Mouse (Mus musculus) ES-Bruce4 (cell line): ENCODE results near the gene Sox6. TPM values are rescaled to one million over a fixed set of nuclear protein-coding genes. Genes with fewer than 3 reads are reported as not detected.

Experiments
- H3K27ac ChIP-seq: 2 replicates; pipeline ENCODE4 v1.5.1; 2012; ENCODE audit warnings: low read length, inconsistent platforms; ENCODE audit not compliant: insufficient read depth
- H3K27me3 ChIP-seq: 2 replicates; pipeline ENCODE4 v1.6.1; 2012; ENCODE audit warnings: mild to moderate bottlenecking, low read length, inconsistent platforms; ENCODE audit not compliant: control insufficient read depth, poor library complexity, insufficient read depth, severe bottlenecking
- H3K36me3 ChIP-seq: 2 replicates; pipeline ENCODE4 v1.6.1; 2012; ENCODE audit warnings: inconsistent platforms, mild to moderate bottlenecking, low read length, moderate library complexity; ENCODE audit not compliant: control insufficient read depth, poor library complexity, insufficient read depth, severe bottlenecking
- H3K4me1 ChIP-seq: one replicate; pipeline ENCODE4 v1.8.1; 2011; ENCODE audit warnings: low read length; ENCODE audit not compliant: control insufficient read depth, insufficient read depth
- H3K4me3 ChIP-seq: 2 replicates; pipeline ENCODE4 v1.5.1; 2011; ENCODE audit warnings: low read depth, mild to moderate bottlenecking, low read length
- H3K9ac ChIP-seq: 2 replicates; pipeline ENCODE4 v1.6.1; 2012; ENCODE audit warnings: low read depth, mild to moderate bottlenecking, inconsistent platforms; ENCODE audit not compliant: poor library complexity, severe bottlenecking
- H3K9me3 ChIP-seq: replicated peaks from 2 replicates; pipeline ENCODE4 v1.6.1; 2012; ENCODE audit warnings: mild to moderate bottlenecking, low read length, inconsistent platforms; ENCODE audit not compliant: control insufficient read depth, poor library complexity, insufficient read depth, severe bottlenecking
- CTCF ChIP-seq: IDR thresholded peaks from one replicate; pipeline ENCODE4 v1.8.1; 2011; ENCODE audit warnings: low read depth, low read length
- EP300 ChIP-seq: IDR thresholded peaks from 2 replicates; pipeline ENCODE4 v1.6.1; 2011; ENCODE audit warnings: low read depth, low read length; ENCODE audit not compliant: insufficient read depth
- POLR2A ChIP-seq: IDR thresholded peaks from one replicate; pipeline ENCODE4 v1.8.1; 2011; ENCODE audit warnings: low read length; ENCODE audit not compliant: insufficient read depth
- polyA plus RNA-seq: library from polyadenylated mRNA; stranded (reverse); fragments of >200 nt; gene quantifications from 2 replicates; pipeline ENCODE4 v1.2.4, GENCODE M21; 2011; ENCODE audit warnings: low read depth; ENCODE audit not compliant: missing spikeins, insufficient read depth, insufficient read length

Sox6 gene
- polyA plus RNA-seq, 1 experiment, result 0.88 TPM

GRCm38 (mm10) chr7:115517701-115518100 is 520.9 kb downstream of the Sox6 start:
- H3K9ac ChIP-seq, result no peak overlapping the region
- H3K9me3 ChIP-seq, result no peaks in the 10 kb centered on the region
- no peaks in the 10 kb centered on the region for H3K27me3 ChIP-seq
- no peaks in the 10 kb centered on the region for H3K36me3 ChIP-seq
- no peak overlapping the region for H3K4me3 ChIP-seq
- no peak for TF ChIP-seq EP300
- TF ChIP-seq POLR2A, result no peak
- TF ChIP-seq CTCF, result no peak
- H3K4me1 ChIP-seq, result no peaks in the 10 kb centered on the region
- no peak overlapping the region for H3K27ac ChIP-seq

- Histone ChIP-seq H3K9me3 (no peaks in the 10 kb centered on the region), H3K27ac (no peak overlapping the region), H3K27me3 (no peaks in the 10 kb centered on the region), H3K4me1 (no peaks in the 10 kb centered on the region), H3K9ac (no peak overlapping the region), H3K36me3 (no peaks in the 10 kb centered on the region), H3K4me3 (no peak overlapping the region)
- TF ChIP-seq POLR2A, result no peak
- no peak for TF ChIP-seq CTCF
- no peak for TF ChIP-seq EP300
Observed at GRCm38 (mm10) chr7:115513681-115514080, 524.9 kb downstream of the Sox6 start.

GRCm38 (mm10) chr7:115511777-115512176 is 526.8 kb downstream of the Sox6 start:
- H3K9me3 ChIP-seq, result no peaks in the 10 kb centered on the region
- H3K4me1 ChIP-seq, result no peaks in the 10 kb centered on the region
- no peak overlapping the region for H3K4me3 ChIP-seq
- no peaks in the 10 kb centered on the region for H3K27me3 ChIP-seq
- H3K36me3 ChIP-seq, result no peaks in the 10 kb centered on the region
- H3K9ac ChIP-seq, result no peak overlapping the region
- TF ChIP-seq CTCF (no peak), POLR2A (no peak), EP300 (no peak)
- no peak overlapping the region for H3K27ac ChIP-seq

- Histone ChIP-seq H3K36me3 (no peaks in the 10 kb centered on the region), H3K9ac (no peak overlapping the region), H3K27ac (no peak overlapping the region), H3K4me3 (no peak overlapping the region), H3K9me3 (no peaks in the 10 kb centered on the region), H3K4me1 (no peaks in the 10 kb centered on the region), H3K27me3 (no peaks in the 10 kb centered on the region)
- TF ChIP-seq POLR2A, result no peak
- TF ChIP-seq CTCF, result no peak
- TF ChIP-seq EP300, result no peak
Observed at GRCm38 (mm10) chr7:115511091-115511490, 527.5 kb downstream of the Sox6 start.

- Histone ChIP-seq H3K4me3 (no peak overlapping the region), H3K27ac (no peak overlapping the region), H3K9me3 (no peaks in the 10 kb centered on the region), H3K27me3 (no peaks in the 10 kb centered on the region), H3K36me3 (no peaks in the 10 kb centered on the region), H3K9ac (no peak overlapping the region), H3K4me1 (no peaks in the 10 kb centered on the region)
- TF ChIP-seq POLR2A, result no peak
- TF ChIP-seq CTCF, result no peak
Observed at GRCm38 (mm10) chr7:115510045-115510444, 528.6 kb downstream of the Sox6 start.

GRCm38 (mm10) chr7:115506385-115506784 is 532.2 kb downstream of the Sox6 start:
- no peak for TF ChIP-seq CTCF
- no peak for TF ChIP-seq EP300
- no peak for TF ChIP-seq POLR2A
- no peak overlapping the region for H3K27ac ChIP-seq
- no peaks in the 10 kb centered on the region for H3K36me3 ChIP-seq
- no peaks in the 10 kb centered on the region for H3K27me3 ChIP-seq
- H3K4me1 ChIP-seq, result no peaks in the 10 kb centered on the region
- no peak overlapping the region for H3K9ac ChIP-seq
- no peaks in the 10 kb centered on the region for H3K9me3 ChIP-seq
- H3K4me3 ChIP-seq, result no peak overlapping the region
